Mouse (Mus musculus) forebrain, postnatal 0 days (tissue): ENCODE measurements around the gene Dclre1b. TPM values are rescaled to one million over a fixed set of nuclear protein-coding genes. Genes with fewer than 3 reads are reported as not detected.
"Not testable (repeated sequence)": the region's sequence is repeated elsewhere in the genome, so short reads cannot be mapped to it uniquely, and the experiment has no call there.

Source experiments
- ATAC-seq: fragments of 200-750 bp; cut with Nextera tagmentation; 2 replicates; pipeline ENCODE4 v1.8.0; 2017; ENCODE audit warnings: mild to moderate bottlenecking, moderate library complexity
- DNase-seq: peaks from one replicate; pipeline ENCODE4 v3.0.0-alpha.2; 2015
- H3K27ac ChIP-seq: fragments of 300-500 bp; sonication (generic); 2 replicates; pipeline ENCODE4 v1.5.1; 2014; ENCODE audit warnings: low read depth, mild to moderate bottlenecking, antibody characterized with exemption, low read length, moderate library complexity, mixed read lengths
- H3K27me3 ChIP-seq: fragments of 300-500 bp; sonication (generic); 2 replicates; pipeline ENCODE4 v1.6.1; 2014; ENCODE audit warnings: mild to moderate bottlenecking, low read length, mixed read lengths; ENCODE audit not compliant: insufficient read depth
- H3K36me3 ChIP-seq: fragments of 300-500 bp; sonication (generic); 2 replicates; pipeline ENCODE4 v1.6.1; 2014; ENCODE audit warnings: mild to moderate bottlenecking, moderate library complexity; ENCODE audit not compliant: insufficient read depth
- H3K4me1 ChIP-seq: fragments of 300-500 bp; sonication (generic); 2 replicates; pipeline ENCODE4 v1.6.1; 2014; ENCODE audit warnings: antibody characterized with exemption; ENCODE audit not compliant: insufficient read depth
- H3K4me2 ChIP-seq: fragments of 300-500 bp; sonication (generic); 2 replicates; pipeline ENCODE4 v1.6.1; 2014; ENCODE audit warnings: low read depth, mild to moderate bottlenecking, moderate library complexity
- H3K4me3 ChIP-seq: fragments of 300-500 bp; sonication (generic); 2 replicates; pipeline ENCODE4 v1.5.1; 2014; ENCODE audit warnings: low read depth, low read length, mixed read lengths
- H3K9ac ChIP-seq: fragments of 300-500 bp; sonication (generic); 2 replicates; pipeline ENCODE4 v1.6.1; 2014; ENCODE audit warnings: mild to moderate bottlenecking
- H3K9me3 ChIP-seq: fragments of 300-500 bp; sonication (generic); 2 replicates; pipeline ENCODE4 v1.6.1; 2016; ENCODE audit warnings: low read length
- CTCF ChIP-seq: sonication (generic); IDR thresholded peaks from 2 replicates; pipeline ENCODE4 v1.5.1; 2016; ENCODE audit warnings: antibody characterized with exemption, control low read depth, low read depth
- WGBS: fragments of 180-500 bp; shearing (Covaris S2); extraction: QIAGEN DNeasy Blood & Tissue Kit; methylation state at CpG from one replicate; pipeline ENCODE4 v1.1.7; 2014; 5-methylcytosine and 5-hydroxymethylcytosine counted together
- polyA plus RNA-seq: library from polyadenylated mRNA; unstranded; fragments of >200 nt; fragmentation: Nextera tagmentation; extraction: Ambion mirVana; gene quantifications from 2 replicates; pipeline ENCODE4 v1.2.1, GENCODE M21; 2015
- total RNA-seq: library from RNA; depleted of rRNA; stranded (reverse); fragments of >200 nt; gene quantifications from 2 replicates; pipeline ENCODE4 v1.2.3, GENCODE M21; 2014

The Dclre1b gene
- total and polyA plus RNA-seq, 2 experiments from 2014 or later = 5.2 to 20.5 TPM

DNA sequence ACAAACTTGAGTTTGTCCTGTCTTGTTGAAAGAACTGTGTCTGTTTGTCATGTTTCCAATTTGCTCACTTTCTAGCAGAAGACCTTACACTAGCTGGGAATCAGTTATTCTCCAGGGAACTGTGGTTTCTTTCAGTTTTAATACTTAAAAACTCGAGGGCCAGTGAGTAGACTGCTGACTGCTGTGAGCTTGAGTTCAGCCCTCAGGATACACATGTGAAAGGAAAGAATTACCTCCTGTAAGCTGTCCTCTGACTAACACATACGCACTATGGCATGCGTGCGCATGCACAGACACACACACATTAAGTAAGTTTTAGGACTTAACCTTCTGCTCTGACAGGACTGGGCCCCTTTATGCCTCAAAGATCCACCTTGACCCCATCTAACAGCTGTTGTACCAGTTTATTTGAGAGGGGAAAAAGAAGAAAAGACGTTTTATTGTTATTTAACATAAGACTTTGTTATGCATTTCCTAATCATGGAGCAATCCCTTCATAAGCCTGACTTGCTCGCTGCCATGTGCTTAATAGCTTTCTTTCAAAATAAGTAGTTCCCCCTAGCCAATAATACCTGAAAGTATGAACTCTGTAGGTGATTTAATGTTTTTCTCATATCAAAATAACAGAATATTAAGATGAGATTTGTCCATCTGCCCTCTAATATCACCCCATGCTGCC lies 26.2 kb upstream of the Dclre1b start:
- Histone ChIP-seq H3K4me3 (no peak overlapping the region), H3K27me3 (no peaks in the 10 kb centered on the region), H3K27ac (no peak overlapping the region), H3K36me3 (no peaks in the 10 kb centered on the region), H3K4me2 (no peak overlapping the region), H3K9me3 (no peaks in the 10 kb centered on the region), H3K9ac (no peak overlapping the region), H3K4me1 (no peaks in the 10 kb centered on the region)
- 80% methylated on average over 6 of the region's 6 CpGs for WGBS
- no peak for TF ChIP-seq CTCF
- DNase-seq (no peak), ATAC-seq (no peak)

DNA sequence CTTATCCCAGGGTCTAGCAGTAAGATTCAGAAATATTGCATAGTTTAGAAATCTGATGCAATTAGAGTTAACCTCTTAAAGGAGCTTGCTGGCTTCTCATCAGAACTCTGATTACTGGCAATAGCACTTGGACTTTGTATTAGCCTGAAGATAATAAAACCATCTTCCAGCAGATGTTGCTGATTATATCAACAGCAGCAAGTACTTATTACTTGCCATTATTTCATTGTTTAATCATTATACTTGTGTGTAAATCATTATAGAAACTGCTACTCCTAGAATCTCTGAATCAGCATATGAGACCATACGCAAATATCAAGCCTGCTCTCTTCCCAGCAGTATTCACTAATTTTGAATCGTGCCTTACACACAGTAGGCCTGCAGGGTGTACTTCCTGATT lies 24.8 kb upstream of the Dclre1b start:
- no peak overlapping the region for H3K4me2 ChIP-seq
- no peaks in the 10 kb centered on the region for H3K27me3 ChIP-seq
- no peak for TF ChIP-seq CTCF
- H3K9me3 ChIP-seq = no peaks in the 10 kb centered on the region
- no peak overlapping the region for H3K27ac ChIP-seq
- H3K9ac ChIP-seq = no peak overlapping the region
- no peak overlapping the region for H3K4me3 ChIP-seq
- 84% methylated on average over 2 of the region's 2 CpGs for WGBS
- H3K36me3 ChIP-seq = no peaks in the 10 kb centered on the region
- no peaks in the 10 kb centered on the region for H3K4me1 ChIP-seq
- no peak for DNase-seq
- ATAC-seq = no peak

DNA sequence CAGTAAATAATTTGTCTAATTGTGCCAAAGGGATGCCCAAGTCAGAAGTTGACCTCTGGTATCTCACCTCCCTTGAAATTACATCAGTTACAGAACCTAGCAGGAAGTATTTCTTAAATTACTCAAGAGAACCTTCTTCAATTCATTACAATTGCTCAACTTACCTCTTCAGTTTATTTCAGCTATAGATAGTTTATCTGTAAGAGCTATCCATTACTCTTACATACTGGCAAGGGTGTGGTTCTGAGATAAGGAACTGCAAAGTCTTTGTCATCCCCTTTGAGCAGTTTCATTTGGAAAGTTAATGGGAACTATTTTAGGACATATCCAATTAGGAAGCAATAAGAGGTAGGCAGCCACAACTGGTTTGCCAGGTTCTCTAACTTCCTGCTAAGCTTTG lies 23.2 kb upstream of the Dclre1b start, which contains the start of gene Bcl2l15:
Gene Bcl2l15, plus strand, starts transcription at position 176 of the 400 bp plus-strand sequence.
- H3K9ac ChIP-seq = no peak within 1 kb of the TSS
- no peak within 1 kb of the TSS for H3K27ac ChIP-seq
- H3K4me1 ChIP-seq = no peaks in the 10 kb centered on the region
- no peaks in the 10 kb centered on the region for H3K36me3 ChIP-seq
- TF ChIP-seq CTCF = no peak
- H3K4me2 ChIP-seq = no peak within 1 kb of the TSS
- DNase-seq (no peak), ATAC-seq (no peak)
- no peaks in the 10 kb centered on the region for H3K27me3 ChIP-seq
- H3K9me3 ChIP-seq = no peaks in the 10 kb centered on the region
- H3K4me3 ChIP-seq = no peak within 1 kb of the TSS

- no peaks in the 10 kb centered on the region for H3K36me3 ChIP-seq
- H3K4me3 ChIP-seq = no peak overlapping the region
- WGBS = 75% methylated on average over 7 of the region's 7 CpGs
- H3K4me1 ChIP-seq = no peaks in the 10 kb centered on the region
- no peaks in the 10 kb centered on the region for H3K27me3 ChIP-seq
- no peak overlapping the region for H3K27ac ChIP-seq
- ATAC-seq (no peak), DNase-seq (no peak)
- H3K9ac ChIP-seq = no peak overlapping the region
- H3K4me2 ChIP-seq = no peak overlapping the region
- TF ChIP-seq CTCF = no peak
- H3K9me3 ChIP-seq = no peaks in the 10 kb centered on the region
Measured at GRCm38 (mm10) chr3:103831146-103831545, 21.9 kb upstream of the Dclre1b start.

DNA sequence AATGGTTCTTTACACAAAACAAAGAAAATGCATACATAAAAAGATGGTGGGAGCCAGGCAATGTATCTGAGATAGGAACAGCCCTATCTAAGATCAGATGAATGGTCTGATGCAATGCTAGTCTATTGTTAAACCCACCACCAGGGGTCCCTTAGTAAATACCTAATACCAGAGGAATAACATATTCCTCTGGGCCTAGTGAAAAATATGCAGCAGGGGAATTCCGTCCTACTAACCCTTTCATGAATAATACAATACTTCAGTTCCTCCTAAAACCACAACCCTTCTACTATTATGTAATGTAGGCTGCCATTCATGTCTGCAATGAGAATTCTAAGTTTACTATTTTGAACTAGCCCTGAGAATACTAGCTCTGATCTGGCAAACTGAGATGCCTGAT lies 21.4 kb upstream of the Dclre1b start:
- H3K27ac ChIP-seq, H3K9ac ChIP-seq, DNase-seq, H3K9me3 ChIP-seq, H3K4me2 ChIP-seq, H3K4me1 ChIP-seq, H3K4me3 ChIP-seq, H3K27me3 ChIP-seq, H3K36me3 ChIP-seq, ATAC-seq: not testable (repeated sequence)
- TF ChIP-seq CTCF = peak; percentile 37
- WGBS = 39% methylated on average over 1 of the region's 1 CpGs

DNA sequence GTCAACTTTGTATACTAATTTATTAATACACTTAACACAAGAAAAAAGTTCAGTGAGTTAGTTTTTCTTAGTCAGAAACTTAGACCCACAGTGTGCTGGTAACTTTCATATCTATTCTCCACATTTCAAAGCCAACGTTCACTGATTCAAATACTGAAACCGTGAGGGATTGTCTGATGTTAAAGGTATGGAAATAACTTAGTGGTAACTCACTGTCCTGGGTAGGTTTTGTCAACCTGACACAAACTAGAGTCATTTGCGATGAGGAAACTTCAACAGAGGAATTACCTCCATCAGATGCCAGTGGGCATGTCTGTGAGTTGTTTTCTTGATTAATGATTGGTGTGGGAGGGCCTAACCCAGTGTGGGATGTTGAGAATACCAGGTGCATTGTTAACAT lies 19.8 kb upstream of the Dclre1b start:
- DNase-seq (no peak), ATAC-seq (no peak)
- H3K27ac ChIP-seq = no peak overlapping the region
- H3K9me3 ChIP-seq = no peaks in the 10 kb centered on the region
- no peak overlapping the region for H3K4me3 ChIP-seq
- H3K4me2 ChIP-seq = no peak overlapping the region
- H3K36me3 ChIP-seq = no peaks in the 10 kb centered on the region
- H3K27me3 ChIP-seq = no peaks in the 10 kb centered on the region
- H3K9ac ChIP-seq = no peak overlapping the region
- WGBS = 93% methylated on average over 3 of the region's 3 CpGs
- TF ChIP-seq CTCF = no peak
- no peaks in the 10 kb centered on the region for H3K4me1 ChIP-seq

DNA sequence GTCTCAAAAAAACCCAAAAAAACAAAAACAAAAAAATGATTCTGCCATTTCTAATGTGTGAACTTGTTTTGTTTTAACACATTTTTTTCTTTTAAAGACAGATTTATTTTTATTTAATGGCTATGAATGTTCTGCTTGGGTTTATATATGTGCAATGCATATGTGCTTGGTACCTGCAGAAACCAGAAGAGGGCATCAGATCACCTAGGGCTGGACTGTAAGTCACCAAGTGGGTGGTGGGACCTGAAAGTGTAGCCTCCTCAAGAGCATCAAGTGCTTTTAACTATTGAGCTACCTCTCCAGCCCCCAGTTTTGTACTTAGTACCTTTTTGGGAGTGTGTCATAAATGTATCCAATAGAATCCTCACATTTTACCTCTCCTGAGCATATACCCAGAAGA lies 18.3 kb upstream of the Dclre1b start:
- Histone ChIP-seq H3K36me3 (peaks cover 3% of the 10 kb centered on the region; the same call in 1 of the 2 replicates), H3K9ac (no peak overlapping the region), H3K4me1 (no peaks in the 10 kb centered on the region), H3K9me3 (no peaks in the 10 kb centered on the region), H3K27ac (no peak overlapping the region), H3K27me3 (no peaks in the 10 kb centered on the region), H3K4me3 (no peak overlapping the region), H3K4me2 (no peak overlapping the region)
- TF ChIP-seq CTCF = no peak
- ATAC-seq = no peak
- DNase-seq = no peak

- H3K9ac ChIP-seq = no peak overlapping the region
- H3K9me3 ChIP-seq = no peaks in the 10 kb centered on the region
- no peaks in the 10 kb centered on the region for H3K27me3 ChIP-seq
- no peak overlapping the region for H3K4me3 ChIP-seq
- ATAC-seq = no peak
- no peak overlapping the region for H3K27ac ChIP-seq
- DNase-seq = no peak
- H3K4me1 ChIP-seq = 0 out of 2 replicates have a peak, but pooled peaks cover 7% of the 10 kb centered on the region
- H3K4me2 ChIP-seq = no peak overlapping the region
- H3K36me3 ChIP-seq = peaks cover 12% of the 10 kb centered on the region; the same call in 1 of the 2 replicates
- WGBS = 91% methylated on average over 6 of the region's 6 CpGs
- no peak for TF ChIP-seq CTCF
Measured at GRCm38 (mm10) chr3:103810967-103811366, 1.7 kb upstream of the Dclre1b start.
